Mouse (Mus musculus) layer of hippocampus, adult 9-10 months (tissue): ENCODE data around the gene Pacs1.
A peak's percentile ranks its signal among the peaks of the same experiment; 100 is the strongest.
"Not testable (repeated sequence)": the region's sequence is repeated elsewhere in the genome, so short reads cannot be mapped to it uniquely, and the experiment has no call there.

Experiments used
- DNase-seq: peaks from one replicate; pipeline ENCODE4 v3.0.0; 2022; ENCODE audit warnings: low spot score

The Pacs1 gene

GRCm38 (mm10) chr19:5268017-5268416, 4.9 kb downstream of the Pacs1 start:
- no peak for DNase-seq

- DNase-seq: no peak
Observed at GRCm38 (mm10) chr19:5267015-5267414, 5.9 kb downstream of the Pacs1 start.

GRCm38 (mm10) chr19:5257140-5257539, 15.8 kb downstream of the Pacs1 start:
- no peak for DNase-seq

GRCm38 (mm10) chr19:5236981-5237380, 35.9 kb downstream of the Pacs1 start:
- not testable (repeated sequence) for DNase-seq

- no peak for DNase-seq
Observed at GRCm38 (mm10) chr19:5232696-5233095, 40.2 kb downstream of the Pacs1 start.

GRCm38 (mm10) chr19:5230110-5230509, 42.8 kb downstream of the Pacs1 start:
- DNase-seq: no peak

GRCm38 (mm10) chr19:5224624-5225023, 48.3 kb downstream of the Pacs1 start:
- DNase-seq: no peak

- DNase-seq: no peak
Observed at GRCm38 (mm10) chr19:5224077-5224476, 48.8 kb downstream of the Pacs1 start.

GRCm38 (mm10) chr19:5221926-5222325, 51.0 kb downstream of the Pacs1 start:
- DNase-seq: no peak

- DNase-seq: not testable (repeated sequence)
Observed at GRCm38 (mm10) chr19:5221219-5221723, 51.6 kb downstream of the Pacs1 start.

- DNase-seq: no peak
Observed at GRCm38 (mm10) chr19:5220389-5220788, 52.5 kb downstream of the Pacs1 start.

- DNase-seq: no peak
Observed at GRCm38 (mm10) chr19:5201691-5202090, 71.2 kb downstream of the Pacs1 start.

GRCm38 (mm10) chr19:5200617-5201016, 72.3 kb downstream of the Pacs1 start:
- DNase-seq: not testable (repeated sequence)

- no peak for DNase-seq
Observed at GRCm38 (mm10) chr19:5198553-5198952, 74.4 kb downstream of the Pacs1 start.

GRCm38 (mm10) chr19:5195417-5196035, 77.4 kb downstream of the Pacs1 start:
- DNase-seq: peak; percentile 63

- DNase-seq: no peak
Observed at GRCm38 (mm10) chr19:5192397-5192796, 80.5 kb downstream of the Pacs1 start.

GRCm38 (mm10) chr19:5187439-5187838, 85.5 kb downstream of the Pacs1 start:
- no peak for DNase-seq

- DNase-seq: no peak
Observed at GRCm38 (mm10) chr19:5181926-5182325, 91.0 kb downstream of the Pacs1 start.

GRCm38 (mm10) chr19:5178631-5179030, 94.3 kb downstream of the Pacs1 start:
- no peak for DNase-seq

GRCm38 (mm10) chr19:5170430-5170829, 102.5 kb downstream of the Pacs1 start:
- DNase-seq: no peak

- DNase-seq: no peak
Observed at GRCm38 (mm10) chr19:5167477-5167876, 105.4 kb downstream of the Pacs1 start.

- no peak for DNase-seq
Observed at GRCm38 (mm10) chr19:5164380-5164779, 108.5 kb downstream of the Pacs1 start.

- no peak for DNase-seq
Observed at GRCm38 (mm10) chr19:5161913-5162312, 111.0 kb downstream of the Pacs1 start.

- DNase-seq: no peak
Observed at GRCm38 (mm10) chr19:5152261-5152660, 120.7 kb downstream of the Pacs1 start.
